Mouse (Mus musculus): Measurements from ENCODE around the gene Aldh9a1.

The Aldh9a1 gene

GRCm38 (mm10) chr1:167384156-167384555 lies 34.4 kb downstream of the Aldh9a1 start:
- no peak for DNase-seq (ENCODE audit: extremely low spot score)

- no peak for DNase-seq (ENCODE audit: extremely low spot score)
Measured at GRCm38 (mm10) chr1:167385211-167385610, 35.4 kb downstream of the Aldh9a1 start.

DNA sequence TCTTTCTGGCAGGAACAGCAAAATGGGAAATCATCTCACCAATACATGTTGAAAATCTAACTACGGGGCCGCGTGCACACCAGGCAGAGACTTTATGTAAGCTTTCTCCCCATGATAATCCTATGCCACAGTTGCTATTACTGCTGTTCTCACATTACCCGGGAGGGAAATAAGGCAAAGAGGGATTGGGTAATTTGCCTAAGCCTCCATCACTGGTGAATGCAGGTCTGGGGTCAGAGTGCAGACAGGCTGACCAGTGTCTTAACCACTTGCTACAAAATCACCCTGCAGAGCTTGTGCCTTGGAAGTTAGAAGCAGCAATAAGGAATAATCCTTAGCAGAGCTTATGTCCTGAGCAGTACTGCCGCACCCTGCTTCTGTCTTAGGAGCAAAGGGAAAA lies 35.8 kb downstream of the Aldh9a1 start:
- no peak for DNase-seq (ENCODE audit: extremely low spot score)

GRCm38 (mm10) chr1:167386466-167386865 lies 36.7 kb downstream of the Aldh9a1 start:
- DNase-seq (ENCODE audit: extremely low spot score): no peak

DNA sequence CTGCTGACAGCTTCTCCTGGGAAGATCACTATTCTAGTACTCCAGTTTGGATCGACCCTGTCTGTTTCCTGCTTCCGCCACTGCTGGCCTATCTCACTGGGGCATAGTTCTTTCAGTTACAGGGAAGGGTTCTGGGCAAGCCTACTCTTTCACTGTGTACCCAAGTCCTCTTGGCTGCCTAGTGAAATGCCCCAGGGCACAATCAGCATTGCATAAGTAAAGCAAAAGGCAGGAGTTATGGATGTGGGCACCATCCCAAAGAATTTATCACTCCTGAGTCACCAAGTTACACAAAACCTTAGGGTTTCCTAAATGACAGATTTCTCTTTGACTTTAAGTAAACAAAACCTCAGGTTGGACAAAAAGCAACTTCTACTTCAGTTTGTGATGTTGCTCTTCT lies 37.5 kb downstream of the Aldh9a1 start:
- no peak for DNase-seq (ENCODE audit: extremely low spot score)

- DNase-seq (ENCODE audit: extremely low spot score): no peak
Measured at GRCm38 (mm10) chr1:167387796-167388195, 38.0 kb downstream of the Aldh9a1 start.

- no peak for DNase-seq (ENCODE audit: extremely low spot score)
Measured at GRCm38 (mm10) chr1:167388571-167388970, 38.8 kb downstream of the Aldh9a1 start.

GRCm38 (mm10) chr1:167389584-167389983 lies 39.8 kb downstream of the Aldh9a1 start:
- no peak for DNase-seq (ENCODE audit: extremely low spot score)

DNA sequence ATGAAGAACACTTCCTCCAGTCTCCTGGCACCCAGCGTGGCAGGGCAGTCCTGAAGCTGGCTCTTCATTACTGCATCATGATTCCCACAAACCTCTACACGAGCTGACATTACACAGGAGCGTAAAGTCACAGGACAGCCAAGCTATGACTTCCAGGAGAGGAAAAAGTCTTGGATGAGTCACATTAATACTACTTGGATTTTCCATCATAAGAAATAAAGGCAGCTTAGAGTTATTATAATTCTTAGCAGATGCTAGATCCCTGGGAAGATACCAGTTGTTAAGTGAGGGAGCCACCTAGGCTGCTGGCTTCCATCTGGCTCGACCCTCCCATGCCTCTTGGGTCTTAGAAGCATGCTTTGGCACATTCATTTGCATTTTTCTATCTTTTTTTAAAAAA lies 40.6 kb downstream of the Aldh9a1 start:
- DNase-seq (ENCODE audit: extremely low spot score): no peak

DNA sequence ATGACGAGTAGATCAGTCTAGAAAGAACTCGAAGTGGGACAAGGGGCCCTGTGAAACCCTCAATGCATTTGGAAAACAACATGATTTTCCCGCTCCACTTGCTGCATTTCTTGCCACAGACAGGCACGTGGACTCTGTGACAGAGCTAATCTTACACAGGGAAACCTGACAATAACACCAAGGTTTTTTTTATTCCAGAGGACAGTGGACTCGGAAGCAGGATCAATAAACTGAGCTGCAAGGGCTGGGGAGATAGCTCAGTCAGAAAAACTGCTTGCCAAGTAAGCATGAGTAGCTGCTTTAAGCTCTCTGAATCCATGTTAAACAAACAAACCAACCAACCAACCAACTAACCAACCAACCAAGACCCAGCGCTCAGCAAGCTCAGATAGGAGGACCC lies 41.5 kb downstream of the Aldh9a1 start:
- no peak for DNase-seq (ENCODE audit: extremely low spot score)

- DNase-seq (ENCODE audit: extremely low spot score): no peak
Measured at GRCm38 (mm10) chr1:167392031-167392640, 42.3 kb downstream of the Aldh9a1 start.

- DNase-seq (ENCODE audit: extremely low spot score): no peak
Measured at GRCm38 (mm10) chr1:167392687-167393086, 42.9 kb downstream of the Aldh9a1 start.

DNA sequence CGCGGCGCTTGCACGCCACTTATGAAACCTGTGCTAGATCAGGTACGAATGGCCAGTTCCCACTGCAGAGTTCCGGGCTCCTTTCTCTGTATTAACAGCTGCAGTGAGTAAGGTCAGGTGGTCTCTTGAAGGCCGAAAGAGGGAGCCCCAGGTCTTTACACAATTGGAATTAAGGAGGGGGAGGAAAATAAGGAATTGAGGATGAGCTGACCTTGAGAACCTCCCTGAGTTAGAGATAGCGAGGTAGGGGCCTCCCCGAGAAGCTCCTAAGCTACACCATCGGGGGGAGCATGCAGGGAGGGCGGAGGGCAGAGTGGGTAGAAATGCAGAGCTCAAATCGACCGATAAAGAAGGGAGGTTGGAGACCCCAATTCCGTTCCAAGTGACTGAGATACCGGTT lies 43.5 kb downstream of the Aldh9a1 start:
- no peak for DNase-seq (ENCODE audit: extremely low spot score)

DNA sequence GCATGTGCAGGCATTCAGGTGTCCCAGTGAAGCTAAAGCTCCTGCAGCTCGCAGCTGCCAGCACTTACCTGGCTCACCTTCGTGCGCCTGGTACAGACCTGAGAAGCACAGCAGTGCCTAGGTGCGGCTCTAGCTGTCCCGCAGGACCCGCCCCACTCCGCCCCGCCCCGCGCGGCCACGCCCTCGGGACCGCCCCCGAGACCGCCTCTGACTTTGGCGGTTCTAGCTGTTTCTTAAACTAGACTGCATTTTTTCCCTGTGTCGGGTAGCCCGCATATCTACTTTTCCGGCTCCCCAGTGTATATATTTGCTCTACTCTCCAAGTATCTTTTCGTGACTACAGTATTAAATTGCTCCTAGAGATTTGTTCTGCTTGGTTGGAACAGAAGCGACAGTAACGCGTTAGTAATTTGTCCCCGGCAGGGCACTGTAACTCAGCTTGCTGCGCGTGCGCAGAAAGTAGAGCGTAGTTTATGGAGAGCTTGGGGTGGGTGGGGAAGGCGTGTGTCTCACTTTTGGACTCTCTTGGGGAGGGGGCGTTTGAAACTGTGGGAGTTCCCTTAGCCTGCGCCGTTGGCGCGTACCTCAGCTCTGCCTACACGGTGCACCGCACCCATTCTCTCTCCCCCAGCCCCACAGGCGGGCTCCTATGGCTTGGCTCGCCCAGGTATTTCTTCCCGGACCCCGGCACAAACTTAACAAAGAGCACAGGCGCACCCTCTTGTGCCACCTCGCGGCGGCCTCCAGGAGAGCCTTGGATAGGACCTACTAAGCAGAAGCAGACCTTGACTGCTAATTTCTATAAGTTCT lies 44.1 kb downstream of the Aldh9a1 start, which contains the start of gene Mgst3:
Gene Mgst3, minus strand, starts transcription at position 159 of the 810 bp plus-strand sequence.
- DNase-seq (ENCODE audit: extremely low spot score): peak; percentile 97

GRCm38 (mm10) chr1:167405237-167405636 lies 55.4 kb downstream of the Aldh9a1 start:
- no peak for DNase-seq (ENCODE audit: extremely low spot score)

DNA sequence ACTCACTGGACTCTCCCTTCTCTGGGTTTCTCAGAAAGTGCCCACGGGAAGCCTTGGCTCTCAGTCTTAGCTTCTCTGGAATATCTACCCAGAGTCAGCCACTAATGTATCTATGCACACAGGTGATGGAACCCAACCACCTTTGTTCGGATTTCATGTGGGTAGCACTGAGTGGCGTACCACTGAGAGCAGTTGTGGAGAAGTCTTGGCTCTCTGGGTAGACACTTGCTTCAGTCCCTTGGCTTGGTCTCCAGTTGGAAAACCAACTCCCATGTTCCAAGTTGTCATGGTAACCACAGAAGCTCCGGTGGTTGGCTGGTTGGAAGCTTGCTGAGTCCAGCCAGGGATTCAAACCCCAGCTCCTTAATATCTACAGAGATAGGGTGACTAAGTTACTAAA lies 59.8 kb downstream of the Aldh9a1 start:
- DNase-seq (ENCODE audit: extremely low spot score): no peak

DNA sequence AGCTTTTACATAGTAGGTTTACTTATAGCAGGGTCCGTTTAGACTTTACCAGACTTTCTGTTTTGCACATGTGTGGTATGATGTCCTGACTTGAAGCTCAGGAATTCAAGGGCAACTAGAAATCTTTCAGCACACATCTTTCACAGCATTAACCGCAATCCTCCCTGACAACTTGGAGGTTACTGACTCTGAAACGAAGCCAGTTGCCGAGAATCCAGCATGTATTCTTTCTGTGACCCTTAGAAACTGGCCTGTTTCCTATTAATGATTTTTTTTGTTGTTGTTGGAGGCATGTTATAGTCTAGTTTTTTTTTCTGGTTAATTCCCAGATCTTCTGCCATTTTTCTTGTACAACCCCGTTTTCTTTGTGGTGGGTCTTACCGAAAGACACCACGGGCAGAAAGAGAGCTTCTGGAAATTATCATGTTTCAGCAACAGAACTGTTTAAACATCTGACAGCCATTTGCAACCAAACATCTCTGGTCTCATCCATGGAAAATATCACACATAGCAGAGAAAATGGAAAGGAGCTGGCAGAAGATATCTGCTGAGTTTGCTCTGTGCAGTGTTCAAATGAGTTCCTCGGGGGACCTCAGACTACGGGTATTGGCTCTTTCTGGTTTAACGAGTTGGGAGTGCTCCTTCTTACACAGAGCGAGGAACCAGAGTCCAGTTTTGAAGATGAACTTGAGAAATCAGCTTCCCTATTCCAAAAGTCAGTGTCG lies 62.4 kb downstream of the Aldh9a1 start:
- no peak for DNase-seq (ENCODE audit: extremely low spot score)

DNA sequence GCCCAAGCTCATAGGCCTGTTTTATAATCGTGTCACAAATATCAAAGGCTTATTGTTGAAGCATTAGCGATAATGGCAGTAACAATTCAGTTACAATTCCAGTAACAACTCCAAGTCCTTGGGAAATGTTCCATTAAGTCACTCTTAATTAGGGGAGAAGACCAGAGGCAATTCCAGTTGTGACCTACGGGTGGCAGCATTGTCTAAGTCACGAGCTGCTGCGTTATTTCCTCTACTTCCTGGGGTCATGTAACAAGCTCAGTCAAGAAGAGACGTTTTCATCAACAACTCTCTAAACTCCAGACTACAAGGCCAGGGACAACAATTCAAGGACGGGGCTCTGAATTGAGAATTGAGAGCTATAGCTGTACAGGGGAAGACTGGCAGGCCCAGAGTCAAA lies 65.1 kb downstream of the Aldh9a1 start:
- peak; percentile 79 for DNase-seq (ENCODE audit: extremely low spot score)

Measured in embryo, embryonic 9.5 days (tissue).